Mouse (Mus musculus) adrenal gland, postnatal 25 days (tissue): Measurements from ENCODE around the gene Fam214a. TPM values are rescaled to one million over a fixed set of nuclear protein-coding genes. Genes with fewer than 3 reads are reported as not detected.
A peak's percentile ranks its signal among the peaks of the same experiment; 100 is the strongest.

ENCODE experiments used
- DNase-seq: peaks from one replicate; pipeline ENCODE4 v3.0.0; 2021; ENCODE audit warnings: mixed read lengths
- total RNA-seq: library from RNA; stranded (reverse); gene quantifications from 2 replicates; pipeline ENCODE4 v1.2.3, GENCODE M21; 2021

The Fam214a gene
- total RNA-seq, 1 experiment from 2014 or later = 125 TPM

- no peak for DNase-seq
Observed at GRCm38 (mm10) chr9:75033141-75033540, 80.5 kb downstream of the Fam214a start.

GRCm38 (mm10) chr9:75034691-75035090 lies 82.0 kb downstream of the Fam214a start:
- no peak for DNase-seq

DNA sequence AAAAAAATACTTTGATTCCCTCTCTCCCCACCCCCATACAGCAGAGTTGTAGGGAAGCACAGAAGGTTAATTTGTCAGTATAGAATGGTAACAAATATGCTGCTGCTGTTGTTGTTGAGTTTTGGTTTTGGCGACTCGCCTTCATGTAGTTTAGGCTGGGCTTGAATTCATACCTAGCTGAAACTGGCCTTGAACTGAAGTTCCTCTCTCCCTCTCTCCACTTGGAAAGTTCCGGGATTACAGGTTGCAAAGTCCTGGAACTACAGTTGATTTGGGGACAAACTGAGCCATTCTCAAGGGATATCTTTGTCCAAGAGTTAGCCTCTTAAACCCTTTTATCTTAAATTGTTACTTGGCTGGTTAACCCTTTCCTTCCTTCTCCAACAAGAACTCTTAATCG lies 83.3 kb downstream of the Fam214a start:
- no peak for DNase-seq

- peak; percentile 86 for DNase-seq
Observed at GRCm38 (mm10) chr9:75037451-75038356, 85.0 kb downstream of the Fam214a start, which contains the start of gene Arpp19. Gene Arpp19, plus strand, starts transcription at chr9:75037614.

DNA sequence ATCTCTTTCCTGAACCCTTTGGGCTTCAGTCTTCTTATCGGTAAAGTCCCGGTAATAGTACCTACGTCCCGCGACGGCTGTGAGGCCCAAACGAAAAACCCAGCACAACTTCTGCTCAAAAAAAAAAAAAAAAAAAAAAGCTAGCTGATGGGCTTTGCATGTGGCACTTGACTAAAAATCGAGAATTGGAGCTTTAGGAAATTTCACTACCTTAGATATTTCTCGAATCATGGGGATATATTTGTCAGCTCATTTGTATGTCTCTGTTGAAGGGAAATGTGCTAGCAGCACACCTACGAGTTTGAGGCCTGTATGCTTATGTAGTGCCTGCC lies 85.6 kb downstream of the Fam214a start:
- DNase-seq = no peak

DNA sequence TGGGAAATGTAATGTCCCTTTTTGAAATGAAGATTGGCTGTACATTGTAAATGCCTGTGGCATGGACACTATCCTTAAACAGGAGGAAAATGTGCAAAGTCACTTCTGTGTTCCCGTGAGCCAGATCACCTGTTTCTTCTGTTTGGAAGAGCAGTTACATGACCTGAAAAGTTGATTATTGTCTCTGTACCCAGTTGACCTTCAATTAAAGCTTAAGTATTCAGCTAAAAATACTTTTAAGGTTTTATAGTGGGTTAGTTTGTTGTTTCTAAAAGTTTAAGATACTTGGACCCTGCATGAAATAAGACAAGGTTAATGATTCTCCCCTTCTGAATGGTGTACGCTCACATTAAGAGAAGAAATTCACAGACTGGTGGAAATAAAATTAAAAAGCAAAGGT lies 87.9 kb downstream of the Fam214a start:
- no peak for DNase-seq

GRCm38 (mm10) chr9:75041840-75042525 lies 89.3 kb downstream of the Fam214a start:
- no peak for DNase-seq

DNA sequence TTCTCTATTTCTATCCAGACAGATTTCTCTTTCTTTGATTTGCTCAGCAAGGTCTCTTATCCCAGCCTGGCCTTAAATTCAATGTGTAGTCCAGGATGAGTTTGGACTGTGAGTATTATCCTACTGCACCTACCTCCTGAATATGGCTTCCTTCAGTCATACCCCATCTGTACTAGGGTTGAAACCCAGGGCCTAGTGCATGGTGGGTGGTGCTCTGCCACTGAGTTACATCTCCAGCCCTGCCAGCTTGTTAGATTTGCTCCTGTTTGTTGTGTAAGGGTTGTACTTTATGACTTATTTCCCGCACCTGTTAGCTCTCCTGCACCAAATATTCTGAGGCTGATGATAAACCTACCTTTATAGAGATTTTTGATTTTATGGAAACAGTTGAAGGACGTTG lies 90.5 kb downstream of the Fam214a start:
- no peak for DNase-seq

GRCm38 (mm10) chr9:75047079-75047478 lies 94.4 kb downstream of the Fam214a start:
- DNase-seq = no peak

- no peak for DNase-seq
Observed at GRCm38 (mm10) chr9:75049100-75049499, 96.4 kb downstream of the Fam214a start.

GRCm38 (mm10) chr9:75050003-75050402 lies 97.3 kb downstream of the Fam214a start:
- DNase-seq = peak; percentile 37

DNA sequence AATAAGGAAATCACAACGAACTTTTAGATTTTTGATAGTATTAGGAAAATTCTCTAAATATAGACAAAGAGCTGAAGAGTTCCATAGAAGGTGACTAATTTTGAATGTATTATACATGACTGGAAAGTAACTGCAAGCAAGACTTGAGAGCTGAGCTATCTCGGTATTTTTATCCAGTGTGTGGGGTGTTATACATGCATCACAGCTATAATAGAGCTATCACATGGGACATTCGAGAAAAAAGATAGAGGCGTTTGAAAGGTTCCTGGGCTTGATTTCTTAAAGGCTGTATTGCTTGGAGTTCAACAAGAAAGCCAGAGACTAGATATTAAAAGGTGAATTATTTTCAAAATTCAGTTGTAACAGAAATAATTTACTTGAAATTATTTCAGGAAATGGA lies 99.2 kb downstream of the Fam214a start:
- DNase-seq = no peak

- no peak for DNase-seq
Observed at GRCm38 (mm10) chr9:75055046-75055445, 102.4 kb downstream of the Fam214a start.

GRCm38 (mm10) chr9:75064678-75065331 lies 112.1 kb downstream of the Fam214a start:
- DNase-seq = no peak

DNA sequence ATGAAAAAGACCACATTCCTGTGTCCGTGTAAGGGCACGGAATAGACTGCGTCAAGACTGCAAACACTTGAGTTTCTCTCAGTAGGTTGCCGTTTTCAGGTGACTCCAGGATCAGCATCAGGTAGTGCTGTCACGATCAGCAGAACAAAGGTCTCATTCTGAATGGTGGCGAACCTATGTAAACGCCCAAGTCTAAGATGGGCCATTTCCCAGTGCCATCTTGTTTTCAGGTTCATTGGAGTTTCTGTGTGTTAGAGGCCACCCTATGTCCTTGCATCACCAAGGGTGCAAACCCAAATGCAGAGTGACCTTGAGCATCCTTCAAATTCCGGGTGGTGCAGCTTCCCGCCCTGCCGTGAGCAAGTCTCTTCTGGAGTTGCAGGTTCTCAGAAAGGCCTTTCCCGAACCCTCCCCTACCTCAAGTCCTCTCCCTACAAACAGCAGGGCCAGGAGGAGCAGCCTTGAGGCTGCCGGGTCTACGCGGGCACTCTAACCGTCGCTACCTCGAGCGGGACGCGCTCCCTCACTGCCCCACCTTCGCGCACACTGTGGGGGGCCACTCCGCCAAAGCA lies 117.9 kb downstream of the Fam214a start, which contains the start of gene Myo5a:
TSS of gene Myo5a (plus strand) at position 559 of the 572 bp plus-strand sequence.
- DNase-seq = no peak

DNA sequence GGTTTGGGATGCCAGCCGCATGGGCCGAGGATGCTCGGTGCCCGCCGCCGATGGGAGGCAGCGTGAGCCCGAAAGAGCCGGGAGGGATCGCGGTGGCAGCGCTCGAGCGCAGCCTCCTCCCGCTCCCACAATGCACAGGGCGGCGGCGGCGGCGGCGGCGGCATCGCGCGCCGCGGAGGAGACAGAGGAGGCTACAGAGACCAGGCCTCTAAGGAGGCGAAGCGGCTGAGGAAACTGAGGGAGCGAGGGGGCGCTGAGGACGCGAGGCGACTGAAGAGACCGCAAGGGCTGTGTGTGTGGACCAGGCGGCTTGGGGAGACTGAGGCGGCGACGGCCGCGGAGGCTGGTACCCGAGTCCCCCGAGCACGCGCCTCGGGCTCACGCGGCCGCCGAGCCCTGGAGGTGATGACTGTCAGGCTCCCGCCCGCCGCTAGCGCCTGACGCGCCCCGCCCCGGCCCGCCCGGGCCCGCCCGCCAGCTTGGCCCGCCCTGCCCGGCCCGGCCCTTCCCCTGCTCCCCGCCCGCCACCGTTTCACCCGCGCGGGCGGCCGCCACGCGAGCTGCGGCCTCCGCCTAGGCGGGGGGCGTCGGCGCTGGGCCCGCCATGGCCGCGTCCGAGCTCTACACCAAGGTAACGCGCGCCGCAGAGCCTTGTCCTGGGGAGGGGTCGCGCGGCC lies 118.5 kb downstream of the Fam214a start:
- peak; percentile 88 for DNase-seq

DNA sequence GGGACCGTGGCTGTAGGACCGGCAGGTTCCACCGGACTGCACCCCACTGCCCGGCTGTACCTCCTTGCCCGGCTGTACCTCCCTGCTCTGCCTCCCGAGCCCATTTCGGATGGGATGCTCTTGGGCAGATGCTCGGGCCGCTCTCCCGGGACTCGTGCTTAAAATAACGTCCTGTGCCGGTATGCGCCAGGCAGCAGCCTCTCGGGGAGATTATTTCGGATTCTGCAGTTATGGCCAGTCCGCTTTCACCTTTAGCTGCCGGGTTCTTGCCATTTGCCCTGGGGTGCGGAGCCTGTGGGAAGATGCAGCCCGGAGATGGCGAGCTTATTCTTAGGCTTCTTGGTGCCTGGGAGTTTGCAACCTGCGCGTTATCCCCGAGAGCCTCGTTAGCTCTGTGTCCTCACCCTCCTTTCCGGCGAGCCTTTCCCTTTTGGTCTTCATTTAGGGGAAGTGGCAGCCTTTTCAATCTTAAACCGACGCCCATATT lies 119.1 kb downstream of the Fam214a start:
- DNase-seq = peak; percentile 33

DNA sequence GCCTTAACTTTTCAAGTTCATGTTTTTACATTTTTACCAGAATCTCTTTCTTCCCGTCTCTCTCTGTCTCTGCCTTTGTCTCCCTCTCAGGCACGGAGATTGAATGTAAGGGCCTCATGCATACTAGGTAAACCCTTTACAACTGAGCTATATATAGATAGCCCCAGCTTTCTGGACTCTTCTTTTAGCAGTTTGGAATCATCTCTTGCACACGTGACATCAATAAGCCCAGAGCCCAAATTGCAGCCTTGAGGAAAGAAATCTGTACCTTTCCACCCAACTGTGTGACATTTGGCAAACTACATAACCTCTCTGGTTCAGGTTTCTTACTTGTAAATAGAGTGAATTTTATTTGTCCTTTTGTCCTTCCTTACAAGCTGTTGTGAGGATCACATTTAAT lies 119.7 kb downstream of the Fam214a start:
- DNase-seq = no peak

DNA sequence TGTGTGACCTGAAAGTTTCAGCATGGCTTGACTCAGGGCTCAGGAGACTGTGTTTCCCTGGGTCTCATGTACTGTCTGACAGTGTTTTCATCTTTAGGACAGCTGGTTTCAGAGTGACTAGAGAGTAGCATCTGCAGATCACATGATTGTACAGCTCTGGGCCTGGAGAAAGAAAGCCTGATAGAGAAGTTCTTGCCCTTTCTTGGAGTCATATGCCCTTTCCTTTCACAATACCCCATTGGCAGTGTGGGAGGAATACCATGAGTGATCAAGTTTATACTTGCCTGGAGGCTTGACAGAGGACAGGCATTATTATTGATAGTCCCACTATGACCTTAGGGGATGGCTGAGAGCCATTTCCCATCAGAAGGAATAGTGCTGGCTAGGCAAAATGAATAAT lies 124.5 kb downstream of the Fam214a start:
- DNase-seq = no peak
